Comparison of ENCODE assay signal across 11 mouse cellular contexts in the genomic region with DNA sequence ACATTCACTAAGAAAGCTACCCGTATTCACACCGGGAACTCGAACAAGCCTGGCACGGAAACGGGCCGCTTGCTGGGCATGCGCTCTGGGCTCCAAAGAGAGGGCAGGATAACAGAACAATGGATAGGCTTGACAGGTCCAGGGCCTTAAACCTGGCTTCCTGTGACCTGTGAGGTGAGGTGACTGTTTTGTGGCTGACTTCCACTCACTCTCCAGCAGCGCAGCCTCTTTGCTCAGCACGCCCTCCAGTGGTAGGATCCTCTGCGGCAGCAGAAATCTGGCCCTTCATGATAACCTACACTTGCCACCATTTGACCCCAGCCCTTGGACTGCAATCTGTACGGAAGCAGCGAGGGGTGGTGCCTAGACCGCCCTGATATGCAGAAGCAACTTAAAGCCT. TPM values are rescaled to one million over a fixed set of nuclear protein-coding genes. Genes with fewer than 3 reads are reported as not detected.
DNase-seq lines count a peak whose midpoint lies in the region; ATAC-seq and TF ChIP-seq lines count a peak whose summit lies in the region.
"Had no signal": no experiment of that assay in that cellular context is flagged by ENCODE, and none has a peak within 500 bp of the region (broad histone marks: within the 10 kb centered on the region; RNA-seq: fewer than 3 reads in every experiment).

No protein-coding gene starts in this region.

- no peak for DNase-seq in forebrain, embryonic 10.5 days (ENCODE audit: extremely low spot score, low spot score)
- no peak for DNase-seq in forebrain, embryonic 14.5 days (ENCODE audit: low spot score)
- DNase-seq in midbrain, embryonic 11.5 days (ENCODE audit: low spot score, missing footprints) = peak; percentile 89
- peak; percentile 25 for DNase-seq in kidney, postnatal 10 days
- DNase-seq in stomach, postnatal 0 days (ENCODE audit: low spot score) = peak; percentile 56
- no peak for DNase-seq in MN1 (ENCODE audit: low spot score)
- DNase-seq: heart, postnatal 14 days had no signal

- peak; percentile 71 for TF ChIP-seq CTCF in stomach, postnatal 0 days (IDR thresholded peaks at IDR 0.05; ENCODE audit: low read depth)

- no peak overlapping the region for H3K27ac ChIP-seq in forebrain, embryonic 10.5 days
- H3K27ac ChIP-seq in forebrain, embryonic 14.5 days (ENCODE audit: low read depth, low read length) = no peak overlapping the region
- no peak overlapping the region for H3K27ac ChIP-seq in midbrain, embryonic 11.5 days (ENCODE audit: low read depth, low read length)
- no peak overlapping the region for H3K27ac ChIP-seq in midbrain, embryonic 15.5 days
- no peak overlapping the region for H3K27ac ChIP-seq in stomach, postnatal 0 days (replicated peaks)
- H3K27ac ChIP-seq: limb, embryonic 12.5 days had no signal

- no peak for TF ChIP-seq EP300 in stomach, postnatal 0 days (optimal IDR thresholded peaks at IDR 0.05)

- no peak overlapping the region for H3K9ac ChIP-seq in forebrain, embryonic 14.5 days (ENCODE audit: low read length)
- no peak overlapping the region for H3K9ac ChIP-seq in midbrain, embryonic 11.5 days (ENCODE audit: low read length)
- no peak overlapping the region for H3K9ac ChIP-seq in midbrain, embryonic 15.5 days
- no peak overlapping the region for H3K9ac ChIP-seq in stomach, postnatal 0 days (ENCODE audit: low read length)
- H3K9ac ChIP-seq: limb, embryonic 12.5 days had no signal

- no peaks in the 10 kb centered on the region for H3K36me3 ChIP-seq in forebrain, embryonic 10.5 days (replicated peaks)
- no peaks in the 10 kb centered on the region for H3K36me3 ChIP-seq in forebrain, embryonic 14.5 days (ENCODE audit: control insufficient read depth, insufficient read depth, low read length)
- H3K36me3 ChIP-seq in midbrain, embryonic 11.5 days (ENCODE audit: control insufficient read depth, insufficient read depth, low read length) = no peaks in the 10 kb centered on the region
- no peaks in the 10 kb centered on the region for H3K36me3 ChIP-seq in midbrain, embryonic 15.5 days (replicated peaks)
- H3K36me3 ChIP-seq in stomach, postnatal 0 days (ENCODE audit: control insufficient read depth, insufficient read depth, low read length) = no peaks in the 10 kb centered on the region
- H3K36me3 ChIP-seq: limb, embryonic 12.5 days had no signal

- H3K4me2 ChIP-seq in forebrain, embryonic 14.5 days (ENCODE audit: low read length) = no peak overlapping the region
- no peak overlapping the region for H3K4me2 ChIP-seq in midbrain, embryonic 11.5 days
- no peak overlapping the region for H3K4me2 ChIP-seq in midbrain, embryonic 15.5 days
- H3K4me2 ChIP-seq in stomach, postnatal 0 days (replicated peaks; ENCODE audit: low read depth) = no peak overlapping the region
- H3K4me2 ChIP-seq: limb, embryonic 12.5 days had no signal

- peak overlapping the region; percentile 30 for H3K4me3 ChIP-seq in forebrain, embryonic 10.5 days
- H3K4me3 ChIP-seq in forebrain, embryonic 14.5 days (ENCODE audit: low read depth, low read length) = no peak overlapping the region
- H3K4me3 ChIP-seq in midbrain, embryonic 11.5 days (ENCODE audit: low read depth, low read length) = no peak overlapping the region
- H3K4me3 ChIP-seq in midbrain, embryonic 15.5 days = no peak overlapping the region
- H3K4me3 ChIP-seq in stomach, postnatal 0 days (ENCODE audit: low read depth, low read length) = no peak overlapping the region
- H3K4me3 ChIP-seq: erythroblast, embryonic 14.5 days; limb, embryonic 12.5 days had no signal

- peaks cover 39% of the 10 kb centered on the region for H3K27me3 ChIP-seq in forebrain, embryonic 10.5 days (ENCODE audit: poor library complexity, severe bottlenecking)
- no peaks in the 10 kb centered on the region for H3K27me3 ChIP-seq in forebrain, embryonic 14.5 days (replicated peaks; ENCODE audit: control insufficient read depth, insufficient read depth, low read length)
- H3K27me3 ChIP-seq in midbrain, embryonic 11.5 days (ENCODE audit: control insufficient read depth, insufficient read depth, low read length) = no peaks in the 10 kb centered on the region
- peaks cover 6% of the 10 kb centered on the region; the same call in 1 of the 2 replicates for H3K27me3 ChIP-seq in midbrain, embryonic 15.5 days (replicated peaks)
- no peaks in the 10 kb centered on the region for H3K27me3 ChIP-seq in stomach, postnatal 0 days (ENCODE audit: control insufficient read depth, insufficient read depth, low read length)

- no peak for ATAC-seq in forebrain, embryonic 14.5 days
- no peak for ATAC-seq in midbrain, embryonic 11.5 days (ENCODE audit: low FRiP score)
- ATAC-seq in midbrain, embryonic 15.5 days (replicated peaks) = no peak
- ATAC-seq in stomach, postnatal 0 days (ENCODE audit: low FRiP score, low TSS enrichment) = peak; percentile 39; the same call in 1 of the 2 replicates
- ATAC-seq in cerebellum, adult (ENCODE audit: insufficient number of reproducible peaks, low FRiP score, low TSS enrichment) = no peak

- WGBS in forebrain, embryonic 10.5 days = 27% methylated on average over 13 of the region's 13 CpGs
- WGBS in forebrain, embryonic 14.5 days = 16% methylated on average over 13 of the region's 13 CpGs
- WGBS in midbrain, embryonic 11.5 days = 23% methylated on average over 13 of the region's 13 CpGs
- WGBS in midbrain, embryonic 15.5 days = 27% methylated on average over 13 of the region's 13 CpGs
- 22% methylated on average over 13 of the region's 13 CpGs for WGBS in stomach, postnatal 0 days

- no peaks in the 10 kb centered on the region for H3K9me3 ChIP-seq in forebrain, embryonic 10.5 days
- 0 out of 2 replicates have a peak, but pooled peaks cover 2% of the 10 kb centered on the region for H3K9me3 ChIP-seq in forebrain, embryonic 14.5 days (replicated peaks; ENCODE audit: control insufficient read depth, low read length)
- H3K9me3 ChIP-seq in midbrain, embryonic 11.5 days (ENCODE audit: control insufficient read depth, low read length) = no peaks in the 10 kb centered on the region
- H3K9me3 ChIP-seq in midbrain, embryonic 15.5 days = no peaks in the 10 kb centered on the region
- H3K9me3 ChIP-seq in stomach, postnatal 0 days (ENCODE audit: control insufficient read depth, low read length) = no peaks in the 10 kb centered on the region
- H3K9me3 ChIP-seq: limb, embryonic 12.5 days had no signal

- peaks cover 11% of the 10 kb centered on the region for H3K4me1 ChIP-seq in forebrain, embryonic 10.5 days
- H3K4me1 ChIP-seq in forebrain, embryonic 14.5 days (ENCODE audit: control insufficient read depth, insufficient read depth, low read length) = no peaks in the 10 kb centered on the region
- H3K4me1 ChIP-seq in midbrain, embryonic 11.5 days (ENCODE audit: control insufficient read depth, insufficient read depth, low read length) = no peaks in the 10 kb centered on the region
- no peaks in the 10 kb centered on the region for H3K4me1 ChIP-seq in midbrain, embryonic 15.5 days
- H3K4me1 ChIP-seq in stomach, postnatal 0 days (replicated peaks; ENCODE audit: control insufficient read depth, insufficient read depth) = no peaks in the 10 kb centered on the region
- H3K4me1 ChIP-seq: limb, embryonic 12.5 days had no signal

RNA-seq across cellular contexts. Expression of gene Cfap65, which starts 19.7 kb away (rescaled TPM):
- 0.04 and 0.25 TPM in 2 replicates for polyA plus RNA-seq in forebrain, embryonic 10.5 days (2016; fragmentation: Nextera tagmentation; extraction: Ambion mirVana)
- 0.29 and 0.68 TPM in 2 replicates for polyA plus RNA-seq in forebrain, embryonic 14.5 days (2014; fragmentation: Nextera tagmentation; extraction: Ambion mirVana)
- 0.03 and 0.04 TPM in 2 replicates for polyA plus RNA-seq in midbrain, embryonic 11.5 days (2014; fragmentation: Nextera tagmentation; extraction: Ambion mirVana)
- polyA plus RNA-seq in midbrain, embryonic 15.5 days (2015; fragmentation: Nextera tagmentation; extraction: Ambion mirVana) = 0.90 and 0.93 TPM in 2 replicates
- 0.04 TPM in 1 of 2 replicates, not detected in the other for polyA plus RNA-seq in stomach, postnatal 0 days (2015; fragmentation: Nextera tagmentation; extraction: Ambion mirVana)
- polyA plus RNA-seq: erythroblast, embryonic 14.5 days; limb, embryonic 12.5 days had no signal

RNA-seq across cellular contexts. Expression of gene Cryba2, which starts 22.8 kb away (rescaled TPM):
- not detected in 2 replicates for polyA plus RNA-seq in forebrain, embryonic 10.5 days (2016; fragmentation: Nextera tagmentation; extraction: Ambion mirVana)
- polyA plus RNA-seq in forebrain, embryonic 14.5 days (2014; fragmentation: Nextera tagmentation; extraction: Ambion mirVana) = not detected in 2 replicates
- 0.19 TPM in 1 of 2 replicates, not detected in the other for polyA plus RNA-seq in midbrain, embryonic 11.5 days (2014; fragmentation: Nextera tagmentation; extraction: Ambion mirVana)
- 0.38 and 0.72 TPM in 2 replicates for polyA plus RNA-seq in midbrain, embryonic 15.5 days (2015; fragmentation: Nextera tagmentation; extraction: Ambion mirVana)
- polyA plus RNA-seq in stomach, postnatal 0 days (2015; fragmentation: Nextera tagmentation; extraction: Ambion mirVana) = 0.50 and 0.93 TPM in 2 replicates
- polyA plus RNA-seq: erythroblast, embryonic 14.5 days; limb, embryonic 12.5 days had no signal

RNA-seq across cellular contexts. Expression of gene Fev, which starts 30.5 kb away (rescaled TPM):
- polyA plus RNA-seq in forebrain, embryonic 10.5 days (2016; fragmentation: Nextera tagmentation; extraction: Ambion mirVana) = not detected in 2 replicates
- polyA plus RNA-seq in forebrain, embryonic 14.5 days (2014; fragmentation: Nextera tagmentation; extraction: Ambion mirVana) = not detected in 2 replicates
- polyA plus RNA-seq in midbrain, embryonic 11.5 days (2014; fragmentation: Nextera tagmentation; extraction: Ambion mirVana) = 0.41 and 0.69 TPM in 2 replicates
- polyA plus RNA-seq in midbrain, embryonic 15.5 days (2015; fragmentation: Nextera tagmentation; extraction: Ambion mirVana) = 1.8 TPM in 2 replicates
- 0.22 and 0.31 TPM in 2 replicates for polyA plus RNA-seq in stomach, postnatal 0 days (2015; fragmentation: Nextera tagmentation; extraction: Ambion mirVana)
- polyA plus RNA-seq: erythroblast, embryonic 14.5 days had no signal

RNA-seq across cellular contexts. Expression of gene Ihh, which starts 35.8 kb away (rescaled TPM):
- polyA plus RNA-seq in forebrain, embryonic 10.5 days (2016; fragmentation: Nextera tagmentation; extraction: Ambion mirVana) = 0.10 TPM in 1 of 2 replicates, not detected in the other
- polyA plus RNA-seq in forebrain, embryonic 14.5 days (2014; fragmentation: Nextera tagmentation; extraction: Ambion mirVana) = 0.09 and 0.20 TPM in 2 replicates
- 0.22 TPM in 1 of 2 replicates, not detected in the other for polyA plus RNA-seq in midbrain, embryonic 11.5 days (2014; fragmentation: Nextera tagmentation; extraction: Ambion mirVana)
- polyA plus RNA-seq in midbrain, embryonic 15.5 days (2015; fragmentation: Nextera tagmentation; extraction: Ambion mirVana) = 0.10 and 0.11 TPM in 2 replicates
- 25.1 and 25.8 TPM in 2 replicates for polyA plus RNA-seq in stomach, postnatal 0 days (2015; fragmentation: Nextera tagmentation; extraction: Ambion mirVana)

Comparison
In these comparisons a context has a peak if more than half of its experiments do, and no peak if none do; other contexts are left out.
1. DNase-seq: peak in midbrain, embryonic 11.5 days (single experiment), kidney, postnatal 10 days (single experiment) and stomach, postnatal 0 days (single experiment); none in forebrain, embryonic 10.5 days (single experiment), forebrain, embryonic 14.5 days (single experiment) and MN1 (single experiment).